Mouse (Mus musculus): Measurements from ENCODE around the gene Tspan5. TPM values are rescaled to one million over a fixed set of nuclear protein-coding genes. Genes with fewer than 3 reads are reported as not detected.

Tspan5 gene
- polyA plus RNA-seq, 2 experiments: 38.8 to 44.8 TPM

GRCm38 (mm10) chr3:138875282-138875681 lies 133.3 kb downstream of the Tspan5 start:
- WGBS: 91% methylated on average over 7 of the region's 7 CpGs
- no peak overlapping the region for H3K27ac ChIP-seq (replicated peaks; ENCODE audit: low read depth, low read length)
- H3K9me3 ChIP-seq (ENCODE audit: control insufficient read depth, low read length): no peaks in the 10 kb centered on the region
- ATAC-seq (ENCODE audit: low FRiP score, low read depth) (no peak), DNase-seq (ENCODE audit: low spot score) (no peak)
- no peak for TF ChIP-seq POLR2A (IDR thresholded peaks at IDR 0.05; ENCODE audit: borderline replicate concordance, extremely low read depth, insufficient read depth, insufficient read length)
- H3K4me1 ChIP-seq (ENCODE audit: control insufficient read depth, insufficient read depth, low read length): no peaks in the 10 kb centered on the region
- no peak overlapping the region for H3K4me3 ChIP-seq (replicated peaks; ENCODE audit: low read length)
- H3K36me3 ChIP-seq (ENCODE audit: control insufficient read depth, insufficient read depth, low read length): no peaks in the 10 kb centered on the region; the same call in 1 of the 2 replicates
- H3K9ac ChIP-seq (ENCODE audit: low read depth, low read length, severe bottlenecking): no peak overlapping the region
- no peaks in the 10 kb centered on the region for H3K27me3 ChIP-seq (ENCODE audit: control insufficient read depth, insufficient read depth, low read length)
- H3K4me2 ChIP-seq (replicated peaks; ENCODE audit: low read depth, low read length, severe bottlenecking): no peak overlapping the region

DNA sequence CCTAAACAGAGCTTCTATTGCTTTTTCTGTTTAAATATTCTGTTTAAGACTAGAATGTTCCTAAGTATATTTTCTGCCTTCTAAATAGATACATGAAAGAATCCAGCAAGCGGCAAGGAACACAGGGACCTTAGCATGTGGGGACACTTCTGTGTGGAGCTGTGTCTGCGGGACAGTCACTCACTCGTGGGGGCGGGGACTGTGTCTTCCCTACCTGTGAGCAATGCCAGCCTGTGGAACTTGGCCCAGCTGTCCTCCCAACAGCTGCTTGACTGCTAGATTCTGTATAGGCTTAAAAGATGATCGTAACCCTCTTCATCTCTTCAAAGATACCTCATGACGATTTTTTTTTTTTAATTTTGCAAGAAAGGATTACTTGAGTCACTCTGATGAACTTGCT lies 133.9 kb downstream of the Tspan5 start:
- no peaks in the 10 kb centered on the region; the same call in 1 of the 2 replicates for H3K36me3 ChIP-seq (ENCODE audit: control insufficient read depth, insufficient read depth, low read length)
- 91% methylated on average over 6 of the region's 6 CpGs for WGBS
- TF ChIP-seq POLR2A (IDR thresholded peaks at IDR 0.05; ENCODE audit: borderline replicate concordance, extremely low read depth, insufficient read depth, insufficient read length): no peak
- ATAC-seq (ENCODE audit: low FRiP score, low read depth): no peak
- H3K4me1 ChIP-seq (ENCODE audit: control insufficient read depth, insufficient read depth, low read length): no peaks in the 10 kb centered on the region
- no peak overlapping the region for H3K4me3 ChIP-seq (replicated peaks; ENCODE audit: low read length)
- no peak overlapping the region for H3K27ac ChIP-seq (replicated peaks; ENCODE audit: low read depth, low read length)
- H3K27me3 ChIP-seq (ENCODE audit: control insufficient read depth, insufficient read depth, low read length): no peaks in the 10 kb centered on the region
- no peaks in the 10 kb centered on the region for H3K9me3 ChIP-seq (ENCODE audit: control insufficient read depth, low read length)
- no peak for DNase-seq (ENCODE audit: low spot score)
- H3K9ac ChIP-seq (ENCODE audit: low read depth, low read length, severe bottlenecking): no peak overlapping the region
- no peak overlapping the region for H3K4me2 ChIP-seq (replicated peaks; ENCODE audit: low read depth, low read length, severe bottlenecking)

- Histone ChIP-seq H3K4me1 (ENCODE audit: control insufficient read depth, insufficient read depth, low read length) (no peaks in the 10 kb centered on the region), H3K4me2 (replicated peaks; ENCODE audit: low read depth, low read length, severe bottlenecking) (no peak overlapping the region), H3K9me3 (ENCODE audit: control insufficient read depth, low read length) (no peaks in the 10 kb centered on the region), H3K4me3 (replicated peaks; ENCODE audit: low read length) (no peak overlapping the region), H3K27ac (replicated peaks; ENCODE audit: low read depth, low read length) (no peak overlapping the region), H3K9ac (ENCODE audit: low read depth, low read length, severe bottlenecking) (no peak overlapping the region), H3K27me3 (ENCODE audit: control insufficient read depth, insufficient read depth, low read length) (no peaks in the 10 kb centered on the region), H3K36me3 (ENCODE audit: control insufficient read depth, insufficient read depth, low read length) (no peaks in the 10 kb centered on the region; the same call in 1 of the 2 replicates)
- DNase-seq (ENCODE audit: low spot score) (no peak), ATAC-seq (ENCODE audit: low FRiP score, low read depth) (no peak)
- 91% methylated on average over 10 of the region's 10 CpGs for WGBS
- TF ChIP-seq POLR2A (IDR thresholded peaks at IDR 0.05; ENCODE audit: borderline replicate concordance, extremely low read depth, insufficient read depth, insufficient read length): no peak
Observed at GRCm38 (mm10) chr3:138876418-138876817, 134.4 kb downstream of the Tspan5 start.

- no peak overlapping the region for H3K4me3 ChIP-seq (replicated peaks; ENCODE audit: low read length)
- no peaks in the 10 kb centered on the region for H3K4me1 ChIP-seq (ENCODE audit: control insufficient read depth, insufficient read depth, low read length)
- no peak overlapping the region for H3K9ac ChIP-seq (ENCODE audit: low read depth, low read length, severe bottlenecking)
- ATAC-seq (ENCODE audit: low FRiP score, low read depth) (no peak), DNase-seq (ENCODE audit: low spot score) (no peak)
- H3K36me3 ChIP-seq (ENCODE audit: control insufficient read depth, insufficient read depth, low read length): no peaks in the 10 kb centered on the region; the same call in 1 of the 2 replicates
- H3K9me3 ChIP-seq (ENCODE audit: control insufficient read depth, low read length): no peaks in the 10 kb centered on the region
- no peak overlapping the region for H3K4me2 ChIP-seq (replicated peaks; ENCODE audit: low read depth, low read length, severe bottlenecking)
- 86% methylated on average over 14 of the region's 14 CpGs for WGBS
- H3K27me3 ChIP-seq (ENCODE audit: control insufficient read depth, insufficient read depth, low read length): no peaks in the 10 kb centered on the region
- H3K27ac ChIP-seq (replicated peaks; ENCODE audit: low read depth, low read length): no peak overlapping the region
- no peak for TF ChIP-seq POLR2A (IDR thresholded peaks at IDR 0.05; ENCODE audit: borderline replicate concordance, extremely low read depth, insufficient read depth, insufficient read length)
Observed at GRCm38 (mm10) chr3:138876931-138877361, 135.0 kb downstream of the Tspan5 start.

DNA sequence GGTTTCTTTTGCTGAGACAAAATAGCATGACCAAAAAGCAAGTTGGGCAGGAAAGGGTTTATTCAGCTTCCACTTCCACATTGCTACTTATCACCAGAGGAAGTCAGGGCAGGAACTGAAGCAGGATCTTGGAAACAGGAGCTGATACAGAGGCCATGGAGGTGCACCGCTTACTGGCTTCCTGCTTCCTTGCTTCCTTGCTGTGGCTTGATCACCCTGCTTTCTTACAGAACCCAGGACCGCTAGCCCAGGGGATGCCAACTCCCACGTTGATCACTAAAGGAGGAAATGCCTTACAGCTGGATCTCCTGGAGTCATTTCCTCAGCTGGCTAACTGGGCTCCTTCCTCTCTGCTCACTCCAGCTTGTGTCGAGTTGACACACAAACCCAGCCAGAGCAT lies 135.7 kb downstream of the Tspan5 start:
- Histone ChIP-seq H3K27me3 (ENCODE audit: control insufficient read depth, insufficient read depth, low read length) (no peaks in the 10 kb centered on the region), H3K36me3 (ENCODE audit: control insufficient read depth, insufficient read depth, low read length) (no peaks in the 10 kb centered on the region; the same call in 1 of the 2 replicates), H3K4me2 (replicated peaks; ENCODE audit: low read depth, low read length, severe bottlenecking) (no peak overlapping the region), H3K4me1 (ENCODE audit: control insufficient read depth, insufficient read depth, low read length) (no peaks in the 10 kb centered on the region), H3K27ac (replicated peaks; ENCODE audit: low read depth, low read length) (no peak overlapping the region), H3K9ac (ENCODE audit: low read depth, low read length, severe bottlenecking) (no peak overlapping the region), H3K9me3 (ENCODE audit: control insufficient read depth, low read length) (no peaks in the 10 kb centered on the region), H3K4me3 (replicated peaks; ENCODE audit: low read length) (no peak overlapping the region)
- DNase-seq (ENCODE audit: low spot score) (no peak), ATAC-seq (ENCODE audit: low FRiP score, low read depth) (no peak)
- TF ChIP-seq POLR2A (IDR thresholded peaks at IDR 0.05; ENCODE audit: borderline replicate concordance, extremely low read depth, insufficient read depth, insufficient read length): no peak
- 60% methylated on average over 4 of the region's 4 CpGs for WGBS
